Mouse (Mus musculus) forebrain, embryonic 12.5 days (tissue): ENCODE results near the gene Hist1h2bq. TPM values are rescaled to one million over a fixed set of nuclear protein-coding genes. Genes with fewer than 3 reads are reported as not detected.
"Not testable (repeated sequence)": the region's sequence is repeated elsewhere in the genome, so short reads cannot be mapped to it uniquely, and the experiment has no call there.

ENCODE experiments used
- ATAC-seq: fragments of 200-750 bp; cut with Nextera tagmentation; 2 replicates; pipeline ENCODE4 v1.8.0; 2017; ENCODE audit warnings: moderate TSS enrichment; ENCODE audit not compliant: low FRiP score
- H3K27ac ChIP-seq: fragments of 300-500 bp; sonication (generic); 2 replicates; pipeline ENCODE4 v1.5.1; 2016; ENCODE audit warnings: mild to moderate bottlenecking
- H3K27me3 ChIP-seq: fragments of 300-500 bp; sonication (generic); 2 replicates; pipeline ENCODE4 v1.6.1; 2016; ENCODE audit warnings: mild to moderate bottlenecking
- H3K36me3 ChIP-seq: fragments of 300-500 bp; sonication (generic); replicated peaks from 2 replicates; pipeline ENCODE4 v1.6.1; 2016; ENCODE audit warnings: mild to moderate bottlenecking
- H3K4me1 ChIP-seq: fragments of 300-500 bp; sonication (generic); 2 replicates; pipeline ENCODE4 v1.6.1; 2016
- H3K4me2 ChIP-seq: fragments of 300-500 bp; sonication (generic); 2 replicates; pipeline ENCODE4 v1.6.1; 2016; ENCODE audit warnings: mild to moderate bottlenecking, moderate library complexity
- H3K4me3 ChIP-seq: fragments of 300-500 bp; sonication (generic); replicated peaks from 2 replicates; pipeline ENCODE4 v1.5.1; 2016; ENCODE audit warnings: mild to moderate bottlenecking
- H3K9ac ChIP-seq: fragments of 300-500 bp; sonication (generic); 2 replicates; pipeline ENCODE4 v1.6.1; 2016; ENCODE audit warnings: mild to moderate bottlenecking
- H3K9me3 ChIP-seq: fragments of 300-500 bp; sonication (generic); 2 replicates; pipeline ENCODE4 v1.6.1; 2016
- WGBS: fragments of 180-500 bp; shearing (Covaris S2); methylation state at CpG from one replicate; pipeline ENCODE4 v1.1.7; 2016; 5-methylcytosine and 5-hydroxymethylcytosine counted together
- polyA plus RNA-seq: library from polyadenylated mRNA; unstranded; fragments of >200 nt; fragmentation: Nextera tagmentation; extraction: Ambion mirVana; gene quantifications from 2 replicates; pipeline ENCODE4 v1.2.1, GENCODE M21; 2016

Hist1h2bq gene
- polyA plus RNA-seq = 23.9 and 32.5 TPM in 2 replicates

GRCm38 (mm10) chr13:21810073-21810472, at the start of gene Hist1h2bq, which contains the start of gene Hist1h2ao:
Gene Hist1h2bq (minus strand): TSS chr13:21810197.
Gene Hist1h2ao (plus strand): TSS chr13:21810465.
- H3K4me3 ChIP-seq, H3K9ac ChIP-seq, H3K36me3 ChIP-seq, H3K4me2 ChIP-seq, H3K27ac ChIP-seq, H3K4me1 ChIP-seq, H3K27me3 ChIP-seq, H3K9me3 ChIP-seq: not testable (repeated sequence)
- ATAC-seq = peak; percentile 97
- no CpG with 5 or more reads among the region's 23 CpGs for WGBS

GRCm38 (mm10) chr13:21855698-21856162, 45.7 kb upstream of the Hist1h2bq start:
- no peaks in the 10 kb centered on the region for H3K27me3 ChIP-seq
- peak; percentile 49; the same call in 1 of the 2 replicates for ATAC-seq
- peak overlapping the region; percentile 38; the same call in 1 of the 2 replicates for H3K27ac ChIP-seq
- H3K4me2 ChIP-seq = peak overlapping the region; percentile 44
- peak overlapping the region; percentile 36 for H3K9ac ChIP-seq
- H3K4me3 ChIP-seq = peak overlapping the region; percentile 45
- H3K9me3 ChIP-seq = no peaks in the 10 kb centered on the region
- H3K36me3 ChIP-seq = no peaks in the 10 kb centered on the region
- no peaks in the 10 kb centered on the region for H3K4me1 ChIP-seq
- under 1% methylated on average over 15 of the region's 15 CpGs for WGBS

GRCm38 (mm10) chr13:21855146-21855545, 45.1 kb upstream of the Hist1h2bq start:
- Histone ChIP-seq H3K4me2 (peak overlapping the region; percentile 44), H3K36me3 (no peaks in the 10 kb centered on the region), H3K27ac (no peak overlapping the region), H3K9ac (peak overlapping the region; percentile 36; the same call in 1 of the 2 replicates), H3K4me3 (peak overlapping the region; percentile 45), H3K9me3 (no peaks in the 10 kb centered on the region), H3K27me3 (no peaks in the 10 kb centered on the region), H3K4me1 (no peaks in the 10 kb centered on the region)
- peak; percentile 49; the same call in 1 of the 2 replicates for ATAC-seq
- WGBS = under 1% methylated on average over 11 of the region's 11 CpGs

GRCm38 (mm10) chr13:21852215-21852945, 42.4 kb upstream of the Hist1h2bq start:
- Histone ChIP-seq H3K27me3 (no peaks in the 10 kb centered on the region), H3K4me2 (no peak overlapping the region), H3K27ac (no peak overlapping the region), H3K36me3 (no peaks in the 10 kb centered on the region), H3K4me3 (no peak overlapping the region), H3K9me3 (no peaks in the 10 kb centered on the region), H3K4me1 (no peaks in the 10 kb centered on the region), H3K9ac (no peak overlapping the region)
- WGBS = 74% methylated on average over 3 of the region's 3 CpGs
- no peak for ATAC-seq

GRCm38 (mm10) chr13:21850696-21851095, 40.7 kb upstream of the Hist1h2bq start:
- ATAC-seq, H3K36me3 ChIP-seq, H3K9ac ChIP-seq, H3K9me3 ChIP-seq, H3K4me3 ChIP-seq, H3K27me3 ChIP-seq, H3K27ac ChIP-seq, H3K4me1 ChIP-seq, H3K4me2 ChIP-seq: not testable (repeated sequence)
- WGBS = 26% methylated on average over 1 of the region's 1 CpGs

- H3K4me1 ChIP-seq = no peaks in the 10 kb centered on the region
- H3K36me3 ChIP-seq = no peaks in the 10 kb centered on the region
- no peak overlapping the region for H3K9ac ChIP-seq
- no peak overlapping the region for H3K27ac ChIP-seq
- no peak for ATAC-seq
- no peak overlapping the region for H3K4me3 ChIP-seq
- WGBS = 10% methylated on average over 8 of the region's 8 CpGs
- no peaks in the 10 kb centered on the region for H3K9me3 ChIP-seq
- no peaks in the 10 kb centered on the region for H3K27me3 ChIP-seq
- H3K4me2 ChIP-seq = no peak overlapping the region
Observed at GRCm38 (mm10) chr13:21847883-21848282, 37.9 kb upstream of the Hist1h2bq start.

GRCm38 (mm10) chr13:21846356-21846755, 36.4 kb upstream of the Hist1h2bq start:
- H3K27ac ChIP-seq, H3K4me2 ChIP-seq, H3K36me3 ChIP-seq, H3K9ac ChIP-seq, ATAC-seq, H3K4me1 ChIP-seq, H3K27me3 ChIP-seq, H3K9me3 ChIP-seq, H3K4me3 ChIP-seq: not testable (repeated sequence)

- H3K4me2 ChIP-seq, H3K9ac ChIP-seq, H3K9me3 ChIP-seq, H3K4me1 ChIP-seq, H3K27ac ChIP-seq, H3K27me3 ChIP-seq, H3K4me3 ChIP-seq, H3K36me3 ChIP-seq: not testable (repeated sequence)
- no CpG with 5 or more reads among the region's 4 CpGs for WGBS
- peak; percentile 83 for ATAC-seq
Observed at GRCm38 (mm10) chr13:21840508-21840907, 30.5 kb upstream of the Hist1h2bq start.

GRCm38 (mm10) chr13:21833461-21833860, 23.5 kb upstream of the Hist1h2bq start, which contains the start of the genes Hist1h2ap and Hist1h2br:
Gene Hist1h2ap (minus strand): TSS chr13:21833507.
Gene Hist1h2br (plus strand): TSS chr13:21833743.
- ATAC-seq = peak; percentile 95
- not testable (repeated sequence) for H3K36me3 ChIP-seq, H3K4me2 ChIP-seq, H3K27me3 ChIP-seq, H3K4me3 ChIP-seq, H3K4me1 ChIP-seq, H3K9me3 ChIP-seq, H3K27ac ChIP-seq, H3K9ac ChIP-seq
- no CpG with 5 or more reads among the region's 24 CpGs for WGBS

- peak within 1 kb of the TSS; percentile 40 for H3K4me2 ChIP-seq
- not testable (repeated sequence) for H3K9ac ChIP-seq, H3K36me3 ChIP-seq, H3K9me3 ChIP-seq, H3K27me3 ChIP-seq, H3K4me1 ChIP-seq
- H3K27ac ChIP-seq = peak within 1 kb of the TSS; percentile 81
- peak; percentile 84 for ATAC-seq
- WGBS = under 1% methylated on average over 26 of the region's 58 CpGs
- H3K4me3 ChIP-seq = peak within 1 kb of the TSS; percentile 21
Observed at GRCm38 (mm10) chr13:21831418-21832394, 21.7 kb upstream of the Hist1h2bq start, which contains the start of gene Hist1h4n. Gene Hist1h4n (minus strand): TSS chr13:21832196.

- Histone ChIP-seq H3K27me3 (no peaks in the 10 kb centered on the region), H3K27ac (peak overlapping the region; percentile 61; the same call in 1 of the 2 replicates), H3K9me3 (no peaks in the 10 kb centered on the region), H3K4me3 (no peak overlapping the region), H3K9ac (no peak overlapping the region), H3K4me2 (no peak overlapping the region; the same call in 1 of the 2 replicates), H3K36me3 (no peaks in the 10 kb centered on the region), H3K4me1 (no peaks in the 10 kb centered on the region)
- 88% methylated on average over 10 of the region's 10 CpGs for WGBS
- no peak for ATAC-seq
Observed at GRCm38 (mm10) chr13:21830344-21830743, 20.3 kb upstream of the Hist1h2bq start.

- no peak overlapping the region for H3K27ac ChIP-seq
Observed at GRCm38 (mm10) chr13:21828511-21828910, 18.5 kb upstream of the Hist1h2bq start.

More at GRCm38 (mm10) chr13:21828511-21828910, 18.5 kb upstream of the Hist1h2bq start:
- Histone ChIP-seq H3K4me1 (no peaks in the 10 kb centered on the region), H3K9me3 (no peaks in the 10 kb centered on the region), H3K36me3 (no peaks in the 10 kb centered on the region), H3K4me3 (no peak overlapping the region), H3K27me3 (no peaks in the 10 kb centered on the region), H3K4me2 (no peak overlapping the region), H3K9ac (no peak overlapping the region)
- 78% methylated on average over 3 of the region's 3 CpGs for WGBS
- ATAC-seq = no peak
